Mouse (Mus musculus) central nervous system, embryonic 11.5 days (tissue): Measurements from ENCODE around the gene Pdzk1. TPM values are rescaled to one million over a fixed set of nuclear protein-coding genes. Genes with fewer than 3 reads are reported as not detected.

Experiments
- polyA plus RNA-seq: library from polyadenylated mRNA; depleted of rRNA; stranded (reverse); fragments of >200 nt; gene quantifications from 2 replicates; pipeline ENCODE4 v1.2.3, GENCODE M21; 2012; rRNA removed

Gene Pdzk1
- polyA plus RNA-seq: 0.42 and 1.2 TPM in 2 replicates

DNA sequence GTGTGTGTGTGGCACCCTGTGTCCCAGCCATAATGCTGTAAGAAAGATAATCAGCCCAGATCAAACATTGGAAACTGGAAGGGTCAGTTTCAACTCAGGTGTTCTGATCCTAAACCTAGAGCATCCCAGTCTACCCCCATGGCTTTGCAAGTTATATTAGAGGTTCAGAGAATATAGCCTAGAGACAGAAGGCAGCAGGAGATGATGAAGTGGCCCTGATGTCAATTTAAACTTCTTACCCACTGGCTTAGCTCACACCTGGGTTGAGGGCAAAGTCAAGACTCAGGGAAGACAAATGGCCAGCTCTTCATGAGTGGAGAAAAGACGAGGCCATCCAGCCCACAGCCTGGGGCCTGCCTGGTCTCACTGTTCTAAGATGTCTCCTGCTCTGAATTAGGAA, at the start of gene Pdzk1, which contains the start of gene Cd160:
Gene Pdzk1 (plus strand): TSS at position 301 of the 400 bp plus-strand sequence.
Gene Cd160 (minus strand): TSS at position 368 of the 400 bp plus-strand sequence.

DNA sequence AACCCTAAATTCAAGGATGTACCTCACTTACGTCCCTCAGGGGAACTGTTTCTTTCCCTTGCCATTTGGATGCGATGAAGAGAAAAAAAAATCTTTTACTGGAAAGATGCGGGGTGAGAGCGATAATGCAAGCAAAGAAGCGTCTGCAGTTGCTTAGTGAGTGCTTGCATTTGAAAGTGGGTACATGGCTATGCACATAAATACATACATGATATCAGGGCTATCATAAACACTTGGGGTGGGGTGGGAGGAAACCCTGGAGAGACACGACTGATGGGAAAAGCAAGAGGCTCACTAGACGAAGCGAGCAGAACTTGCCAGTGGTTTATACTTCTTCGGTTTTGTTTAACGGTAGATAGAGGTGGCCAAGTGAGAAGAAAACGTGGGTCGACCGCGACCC, 75.3 kb downstream of the Pdzk1 start, which contains the start of gene Gja5:
Gene Gja5 (plus strand): TSS at position 301 of the 400 bp plus-strand sequence.

DNA sequence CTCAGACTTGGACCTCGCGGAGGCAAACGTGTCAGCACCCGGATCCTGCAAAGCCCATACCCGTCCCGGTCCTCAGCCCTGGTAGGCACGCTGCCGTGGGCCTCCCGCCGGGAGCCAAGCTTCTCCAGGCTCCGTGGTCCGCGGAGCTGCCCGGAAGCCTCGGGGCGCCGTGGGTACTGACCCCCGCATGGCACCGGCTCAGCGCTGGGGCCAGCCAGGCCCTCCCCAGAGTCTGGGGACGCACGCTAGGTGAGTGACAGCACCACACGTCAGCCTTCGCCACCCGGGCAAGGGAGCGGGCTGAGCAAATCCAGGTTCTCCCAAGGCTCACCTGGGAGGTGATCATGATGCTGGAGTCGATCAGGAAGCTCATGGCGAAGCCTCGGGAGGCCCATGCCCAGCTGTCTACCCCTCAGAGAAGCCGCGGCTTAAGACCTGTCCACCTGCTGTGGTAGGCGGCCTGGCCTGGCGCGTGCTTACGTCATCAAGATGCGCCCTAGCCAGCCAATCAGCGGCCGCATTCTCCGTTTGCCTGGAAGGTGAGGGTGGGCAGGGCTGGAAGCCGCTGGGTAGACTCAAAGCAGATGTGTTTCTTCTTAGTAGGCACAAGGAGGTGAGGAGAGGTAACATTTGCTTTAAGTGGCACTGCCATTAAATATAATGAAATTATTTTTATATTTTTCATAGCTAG, 75.9 kb downstream of the Pdzk1 start, which contains the start of gene Gpr89:
Gene Gpr89 (minus strand): TSS at position 496 of the 691 bp plus-strand sequence.

Other genes with a start within 250 kb of the Pdzk1 start
- gene Polr3gl, start 235.1 kb upstream of the Pdzk1 start, polyA plus RNA-seq: 50.0 and 107 TPM in 2 replicates
- gene Ankrd34a, start 232.6 kb upstream of the Pdzk1 start, polyA plus RNA-seq: 0.90 and 1.5 TPM in 2 replicates
- 54.6 and 65.6 TPM in 2 replicates for gene Lix1l, start 228.1 kb upstream of the Pdzk1 start, polyA plus RNA-seq
- gene Rbm8a, start 199.4 kb upstream of the Pdzk1 start, polyA plus RNA-seq: 100 and 226 TPM in 2 replicates
- gene Pex11b, start 193.9 kb upstream of the Pdzk1 start, polyA plus RNA-seq: 31.8 and 42.4 TPM in 2 replicates
- 0.16 and 0.18 TPM in 2 replicates for gene Gm42957, start 193.8 kb upstream of the Pdzk1 start, polyA plus RNA-seq
- gene Itga10, start 183.7 kb upstream of the Pdzk1 start, polyA plus RNA-seq: 4.2 and 5.3 TPM in 2 replicates
- gene Ankrd35, start 159.2 kb upstream of the Pdzk1 start, polyA plus RNA-seq: 0.38 and 0.61 TPM in 2 replicates
- 43.0 and 57.1 TPM in 2 replicates for gene Pias3, start 132.9 kb upstream of the Pdzk1 start, polyA plus RNA-seq
- gene Nudt17, start 120.7 kb upstream of the Pdzk1 start, polyA plus RNA-seq: 7.9 and 10.1 TPM in 2 replicates
- gene Polr3c, start 101.7 kb upstream of the Pdzk1 start, polyA plus RNA-seq: 49.4 and 49.7 TPM in 2 replicates
- gene Rnf115, start 101.6 kb upstream of the Pdzk1 start, polyA plus RNA-seq: 24.5 and 40.5 TPM in 2 replicates
- gene Cd160, start 67 bp downstream of the Pdzk1 start, polyA plus RNA-seq: not detected in 2 replicates
- 5.1 and 12.3 TPM in 2 replicates for gene Gja5, start 75.4 kb downstream of the Pdzk1 start, polyA plus RNA-seq
- 7.6 and 15.6 TPM in 2 replicates for gene Gpr89, start 76.1 kb downstream of the Pdzk1 start, polyA plus RNA-seq
- 0.11 and 0.12 TPM in 2 replicates for gene Gja8, start 96.7 kb downstream of the Pdzk1 start, polyA plus RNA-seq